Mouse (Mus musculus) gastrocnemius, adult 8-10 months (tissue): ENCODE data around the gene Ttll2. TPM values are rescaled to one million over a fixed set of nuclear protein-coding genes. Genes with fewer than 3 reads are reported as not detected.
"Not testable (repeated sequence)": the region's sequence is repeated elsewhere in the genome, so short reads cannot be mapped to it uniquely, and the experiment has no call there.

ENCODE experiments used
- DNase-seq, 2 experiments: peaks; one replicate each; pipeline ENCODE4 v3.0.0; 2022; ENCODE audit warnings: low spot score in 2 of 2
- total RNA-seq, 4 experiments: library from RNA; stranded (reverse); gene quantifications; 2 replicates each; pipeline ENCODE4 v1.2.4; 2022

Gene Ttll2
- total RNA-seq, 4 experiments from 2014 or later = not detected

DNA sequence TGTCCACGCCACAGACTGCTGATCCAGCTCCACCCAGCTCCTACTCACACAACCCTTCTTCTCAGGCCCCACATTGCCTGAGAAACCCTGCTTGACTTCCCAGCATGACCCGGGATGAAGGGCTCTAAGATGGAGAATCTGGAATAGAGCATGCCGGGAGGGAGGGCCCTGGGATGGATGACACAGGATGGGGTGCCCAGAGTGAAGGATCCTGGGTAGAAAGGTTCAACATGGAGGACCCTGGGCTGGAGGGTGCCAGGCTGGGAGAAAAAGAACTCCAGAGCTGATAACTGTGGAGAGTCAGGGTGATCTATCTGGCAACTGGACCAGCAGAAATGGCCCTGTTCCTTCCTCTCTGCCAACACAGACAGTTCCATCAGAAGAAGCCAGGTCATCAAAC, 13.1 kb upstream of the Ttll2 start:
- not testable (repeated sequence) for DNase-seq

DNA sequence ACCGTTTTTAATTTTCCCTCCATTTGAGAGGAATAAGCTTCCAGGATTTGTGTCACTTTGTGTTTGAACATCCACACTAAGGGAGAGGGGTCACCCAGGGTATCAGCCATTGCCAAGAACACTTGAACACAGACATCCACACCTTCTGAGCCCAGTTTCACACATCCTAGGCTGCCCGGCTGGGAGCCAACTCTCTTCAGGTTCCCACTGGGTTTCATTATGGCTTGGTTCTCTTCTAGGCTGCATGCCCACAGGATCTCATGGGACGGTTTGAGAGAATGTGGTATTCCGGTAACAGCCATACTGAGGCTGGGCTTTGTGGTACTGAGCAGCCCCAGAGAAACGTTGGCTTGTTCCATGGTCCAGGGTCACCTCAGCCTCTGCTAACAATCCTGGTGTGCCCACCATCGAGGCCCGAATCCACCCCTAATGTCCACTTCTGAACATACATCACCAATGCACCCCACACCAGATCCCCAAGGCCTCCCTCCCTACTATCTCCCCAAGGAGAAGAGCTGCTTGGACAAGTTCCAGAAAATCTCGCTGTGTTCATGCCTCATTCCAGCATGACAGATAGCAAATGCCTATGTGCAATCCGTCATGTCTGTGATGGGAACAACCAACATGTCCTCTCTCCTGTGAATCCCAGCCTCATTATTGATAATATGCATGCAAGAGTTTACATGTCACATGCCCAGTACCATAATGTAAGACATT, 8.4 kb upstream of the Ttll2 start:
- not testable (repeated sequence) for DNase-seq

GRCm38 (mm10) chr17:7359806-7360205, 7.3 kb upstream of the Ttll2 start:
- DNase-seq = not testable (repeated sequence)

GRCm38 (mm10) chr17:7348765-7349164, 3.7 kb downstream of the Ttll2 start:
- DNase-seq = not testable (repeated sequence)

DNA sequence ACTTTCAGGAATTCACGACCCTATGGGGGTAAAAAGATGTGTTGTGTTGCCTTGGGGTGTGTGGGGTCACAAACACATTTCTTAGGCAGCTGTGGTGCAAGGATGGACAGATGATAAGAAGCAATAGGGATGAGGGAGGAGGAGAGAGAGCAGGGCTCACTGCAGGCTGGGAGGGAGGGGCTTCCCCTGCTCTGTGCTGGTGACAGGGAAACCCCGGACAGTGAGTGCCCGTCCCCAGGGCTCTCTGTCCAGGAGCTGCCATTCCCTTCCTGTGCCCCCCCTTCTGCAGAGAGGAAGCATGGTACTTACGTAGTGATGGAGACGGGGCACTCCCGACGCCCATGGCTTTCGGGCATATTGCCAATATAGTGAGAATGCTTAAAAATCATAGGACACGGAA, 15.1 kb downstream of the Ttll2 start:
- not testable (repeated sequence) for DNase-seq

GRCm38 (mm10) chr17:7332745-7333144, 19.8 kb downstream of the Ttll2 start:
- DNase-seq = not testable (repeated sequence)

- DNase-seq = not testable (repeated sequence)
Observed at GRCm38 (mm10) chr17:7326415-7326814, 26.1 kb downstream of the Ttll2 start.

DNA sequence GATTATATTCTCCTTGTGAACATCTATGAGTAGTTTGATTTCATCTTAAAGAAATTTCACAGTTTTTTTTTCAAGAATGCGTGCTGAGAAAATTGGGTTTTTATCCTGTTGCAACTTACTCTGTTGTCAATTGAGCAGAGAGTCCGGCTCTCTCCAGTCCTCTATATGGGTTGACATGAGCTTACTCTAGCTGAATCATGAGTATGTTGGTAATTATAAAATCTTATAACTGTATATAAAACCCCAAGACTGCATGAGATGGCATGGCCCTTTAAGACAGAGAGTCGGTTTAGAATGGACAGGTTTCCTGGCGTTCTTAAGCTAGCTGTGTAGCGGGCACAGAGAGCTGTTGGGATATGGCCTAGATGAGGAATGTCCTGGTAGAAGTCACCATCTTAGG, 28.1 kb downstream of the Ttll2 start, which contains the start of gene Tcp10a:
Gene Tcp10a, plus strand, starts transcription at position 301 of the 400 bp plus-strand sequence.
- DNase-seq = not testable (repeated sequence)

DNA sequence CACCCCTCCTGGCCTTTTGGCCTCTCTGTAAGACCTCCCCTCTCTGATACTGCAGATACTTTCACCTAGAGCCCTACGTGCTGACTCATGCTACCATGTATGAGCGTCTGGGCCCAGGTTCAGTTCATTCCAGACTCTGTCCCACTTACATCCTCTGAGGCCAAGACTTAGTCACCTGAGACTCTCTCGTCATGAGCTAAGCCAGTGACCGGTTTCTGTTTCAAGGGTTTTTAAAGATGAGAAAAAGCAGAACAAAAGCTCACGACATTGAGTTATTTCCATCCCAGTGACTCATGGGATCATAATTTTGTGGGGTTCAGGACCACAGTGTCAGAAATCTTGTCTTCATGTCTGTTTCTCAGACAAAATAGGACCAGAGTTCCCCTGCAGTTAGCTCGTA, 32.7 kb downstream of the Ttll2 start:
- DNase-seq = not testable (repeated sequence)

- DNase-seq = not testable (repeated sequence)
Observed at GRCm38 (mm10) chr17:7315693-7316382, 36.7 kb downstream of the Ttll2 start.

DNA sequence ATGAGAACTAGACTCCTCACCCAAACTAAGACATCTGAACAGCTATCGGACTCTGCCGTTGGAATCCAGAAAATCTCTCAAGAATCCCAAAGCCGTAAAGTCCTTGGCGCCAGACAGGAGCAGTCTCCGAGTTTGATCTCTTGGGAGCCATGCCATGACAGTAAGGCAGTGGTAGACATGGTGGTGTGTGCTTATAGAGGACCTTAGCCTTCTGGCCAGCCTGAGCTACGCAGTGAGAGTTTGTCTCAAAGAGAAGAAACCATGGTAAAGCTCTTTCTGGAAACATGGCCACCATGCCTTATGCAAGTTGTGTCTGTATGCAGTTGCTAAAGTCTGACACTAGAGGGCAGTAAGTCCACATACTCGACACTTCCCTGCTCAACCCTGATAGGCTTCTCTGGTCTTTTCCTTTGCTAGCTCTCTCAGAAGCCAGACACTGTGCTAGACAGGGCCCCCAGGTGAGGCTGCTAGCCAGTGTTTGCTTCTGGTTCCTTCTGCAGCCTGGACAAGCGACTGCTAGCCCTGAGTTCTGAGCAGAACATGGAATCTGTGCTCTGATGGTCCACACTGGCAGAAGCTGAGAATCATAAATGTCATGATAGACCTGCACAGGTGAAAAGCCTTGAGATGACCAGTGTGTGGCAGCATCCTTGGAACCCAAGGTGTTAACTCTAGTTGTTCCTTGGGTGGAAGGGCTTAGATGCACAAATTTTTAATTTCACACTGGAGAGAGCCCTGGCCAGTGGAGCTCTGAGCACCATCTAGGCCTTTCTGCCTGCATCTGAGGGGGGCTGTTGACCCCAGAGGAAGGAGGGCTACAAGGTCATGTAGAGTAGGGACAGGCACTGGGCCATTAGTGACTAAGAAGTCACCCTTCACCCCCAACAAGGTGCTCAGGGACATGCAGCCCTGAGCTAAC, 46.0 kb downstream of the Ttll2 start:
- DNase-seq = not testable (repeated sequence)

Other genes with a start within 250 kb of the Ttll2 start
- gene Rps6ka2, start 182.6 kb downstream of the Ttll2 start, total RNA-seq = 100 to 1,000 TPM in 3 of 4 experiments, 10 to 100 TPM in 1; 92.5 to 116 (median 107) TPM
- under 1 TPM in 1 of 4 experiments, not detected in 3; 0.75 TPM for gene Tcp10a, start 28.1 kb downstream of the Ttll2 start, total RNA-seq
- not detected for gene Gm49630, start 19.3 kb upstream of the Ttll2 start, total RNA-seq
- gene Unc93a2, start 32.8 kb upstream of the Ttll2 start, total RNA-seq = under 1 TPM in 3 of 4 experiments, not detected in 1; 0.20 to 0.32 (median 0.31) TPM